In the genomic region with DNA sequence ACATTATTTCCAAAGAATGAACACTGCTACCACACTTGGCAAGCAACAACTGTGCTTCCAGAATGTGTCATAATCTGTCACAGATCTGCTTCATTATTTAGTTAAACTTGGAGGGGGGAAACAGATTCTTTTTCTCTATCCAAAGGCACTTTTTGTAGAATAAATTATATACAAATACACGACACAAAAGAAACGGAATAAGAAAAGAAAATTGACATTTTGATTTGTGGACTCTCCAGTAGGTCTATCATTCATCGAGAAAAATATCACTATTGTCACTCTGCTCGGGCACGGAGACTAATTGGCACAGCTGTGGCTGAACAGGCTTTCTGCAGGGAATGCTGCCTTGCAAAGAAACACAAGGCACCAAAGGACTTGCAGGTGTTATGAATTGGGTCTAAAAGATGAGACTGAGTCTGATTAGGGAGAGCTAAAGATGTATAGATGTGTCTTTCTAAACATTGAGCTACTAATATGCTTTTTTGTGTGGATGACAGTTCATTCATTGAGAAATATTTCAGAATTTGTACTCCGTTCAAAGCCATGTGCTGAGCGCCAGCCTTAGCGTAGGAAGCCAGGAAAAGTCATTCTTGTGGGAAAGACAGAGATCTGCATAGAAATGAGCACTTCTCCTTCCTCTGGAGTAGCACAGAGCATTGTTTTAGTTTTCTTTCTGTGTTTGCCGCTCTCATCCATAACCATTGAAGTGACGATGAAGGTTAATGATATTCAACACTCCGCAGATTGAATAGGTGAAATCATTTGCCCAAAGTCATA, we compare ENCODE assay signal across 12 mouse cellular contexts.
A peak's percentile ranks its signal among the peaks of the same experiment; 100 is the strongest.
DNase-seq lines count a peak whose midpoint lies in the region; ATAC-seq lines count a peak whose summit lies in the region.
"Had no signal": no experiment of that assay in that cellular context is flagged by ENCODE, and none has a peak within 500 bp of the region (broad histone marks: within the 10 kb centered on the region; RNA-seq: fewer than 3 reads in every experiment).

No protein-coding gene starts in this region.

- DNase-seq in midbrain, embryonic 10.5 days (ENCODE audit: low spot score), result no peak
- DNase-seq in left cerebral cortex, postnatal 4 days, result peak; percentile 21
- DNase-seq in right cerebral cortex, postnatal 4 days, result peak; percentile 7
- DNase-seq in limb, embryonic 10.5 days (ENCODE audit: low spot score), result no peak
- DNase-seq in adrenal gland, adult 8-10 months, result no peak
- no peak for DNase-seq in heart, embryonic 10.5 days (ENCODE audit: low spot score)
- DNase-seq: cerebellum, adult 11 months; gastrocnemius, postnatal 10 days; heart, postnatal 10 days; lung, postnatal 14 days had no signal

- no peak overlapping the region for H3K9ac ChIP-seq in midbrain, embryonic 13.5 days (replicated peaks)
- H3K9ac ChIP-seq in hindbrain, embryonic 13.5 days, result no peak overlapping the region

- H3K4me3 ChIP-seq in midbrain, embryonic 13.5 days (replicated peaks), result no peak overlapping the region
- H3K4me3 ChIP-seq in midbrain, embryonic 10.5 days, result no peak overlapping the region
- H3K4me3 ChIP-seq in hindbrain, embryonic 13.5 days, result no peak overlapping the region
- H3K4me3 ChIP-seq in limb, embryonic 10.5 days, result no peak overlapping the region
- H3K4me3 ChIP-seq in heart, embryonic 10.5 days, result no peak overlapping the region

- H3K9me3 ChIP-seq in midbrain, embryonic 13.5 days, result no peaks in the 10 kb centered on the region
- H3K9me3 ChIP-seq in midbrain, embryonic 10.5 days (replicated peaks), result no peaks in the 10 kb centered on the region
- no peaks in the 10 kb centered on the region for H3K9me3 ChIP-seq in hindbrain, embryonic 13.5 days
- H3K9me3 ChIP-seq in limb, embryonic 10.5 days (replicated peaks), result no peaks in the 10 kb centered on the region
- no peaks in the 10 kb centered on the region for H3K9me3 ChIP-seq in heart, embryonic 10.5 days

- ATAC-seq in midbrain, embryonic 13.5 days, result peak; percentile 56; the same call in 1 of the 2 replicates
- 0 out of 2 replicates have a peak, but pooled peaks have one; percentile 46 for ATAC-seq in hindbrain, embryonic 13.5 days (ENCODE audit: low FRiP score)

- peak overlapping the region; percentile 41; the same call in 1 of the 2 replicates for H3K27ac ChIP-seq in midbrain, embryonic 13.5 days
- no peak overlapping the region for H3K27ac ChIP-seq in midbrain, embryonic 10.5 days (replicated peaks)
- no peak overlapping the region for H3K27ac ChIP-seq in hindbrain, embryonic 13.5 days
- H3K27ac ChIP-seq in limb, embryonic 10.5 days, result no peak overlapping the region
- no peak overlapping the region for H3K27ac ChIP-seq in heart, embryonic 10.5 days

- intact Hi-C loops in left cerebral cortex, postnatal 4 days (cut with DNase I), result no loop called here

- no peak overlapping the region for H3K4me2 ChIP-seq in midbrain, embryonic 13.5 days (replicated peaks)
- H3K4me2 ChIP-seq in hindbrain, embryonic 13.5 days, result peak overlapping the region; percentile 34

- WGBS in midbrain, embryonic 13.5 days, result 59% methylated on average over 11 of the region's 11 CpGs
- WGBS in midbrain, embryonic 10.5 days, result 89% methylated on average over 11 of the region's 11 CpGs
- 30% methylated on average over 11 of the region's 11 CpGs for WGBS in hindbrain, embryonic 13.5 days
- 82% methylated on average over 11 of the region's 11 CpGs for WGBS in limb, embryonic 10.5 days
- WGBS in heart, embryonic 10.5 days, result 83% methylated on average over 11 of the region's 11 CpGs

- no peaks in the 10 kb centered on the region for H3K36me3 ChIP-seq in midbrain, embryonic 13.5 days
- no peaks in the 10 kb centered on the region for H3K36me3 ChIP-seq in midbrain, embryonic 10.5 days
- H3K36me3 ChIP-seq in hindbrain, embryonic 13.5 days, result no peaks in the 10 kb centered on the region
- no peaks in the 10 kb centered on the region for H3K36me3 ChIP-seq in limb, embryonic 10.5 days
- no peaks in the 10 kb centered on the region for H3K36me3 ChIP-seq in heart, embryonic 10.5 days

- H3K27me3 ChIP-seq in midbrain, embryonic 13.5 days, result no peaks in the 10 kb centered on the region
- H3K27me3 ChIP-seq in midbrain, embryonic 10.5 days (ENCODE audit: low read depth, poor library complexity, severe bottlenecking), result no peaks in the 10 kb centered on the region
- H3K27me3 ChIP-seq in hindbrain, embryonic 13.5 days, result no peaks in the 10 kb centered on the region
- no peaks in the 10 kb centered on the region for H3K27me3 ChIP-seq in limb, embryonic 10.5 days (ENCODE audit: low read depth, poor library complexity, severe bottlenecking)
- no peaks in the 10 kb centered on the region for H3K27me3 ChIP-seq in heart, embryonic 10.5 days (ENCODE audit: insufficient read depth, poor library complexity, severe bottlenecking)

- H3K4me1 ChIP-seq in midbrain, embryonic 13.5 days (replicated peaks), result peaks cover 5% of the 10 kb centered on the region; the same call in 1 of the 2 replicates
- no peaks in the 10 kb centered on the region for H3K4me1 ChIP-seq in midbrain, embryonic 10.5 days
- H3K4me1 ChIP-seq in hindbrain, embryonic 13.5 days (replicated peaks), result peaks cover 6% of the 10 kb centered on the region
- no peaks in the 10 kb centered on the region for H3K4me1 ChIP-seq in limb, embryonic 10.5 days
- H3K4me1 ChIP-seq in heart, embryonic 10.5 days, result no peaks in the 10 kb centered on the region

Comparison
In these comparisons a context has a peak if more than half of its experiments do, and no peak if none do; other contexts are left out.
1. DNase-seq: peak in left cerebral cortex, postnatal 4 days (single experiment) and right cerebral cortex, postnatal 4 days (single experiment); none in midbrain, embryonic 10.5 days (single experiment), limb, embryonic 10.5 days (single experiment), adrenal gland, adult 8-10 months (single experiment) and heart, embryonic 10.5 days (single experiment).